Mouse (Mus musculus) bone marrow, adult 2 months (tissue): ENCODE data around the gene Klri1.

Source experiments
- CTCF ChIP-seq: fragments of 200-500 bp; IDR thresholded peaks from 2 replicates; pipeline ENCODE4 v1.5.1; 2011; ENCODE audit warnings: low read length, control low read depth; ENCODE audit not compliant: control insufficient read depth, insufficient read depth
- POLR2A ChIP-seq: fragments of 200-500 bp; IDR thresholded peaks from 2 replicates; pipeline ENCODE4 v1.6.1; 2011; ENCODE audit warnings: low read depth, mild to moderate bottlenecking, control low read depth, low read length, borderline replicate concordance; ENCODE audit not compliant: control insufficient read depth

DNA sequence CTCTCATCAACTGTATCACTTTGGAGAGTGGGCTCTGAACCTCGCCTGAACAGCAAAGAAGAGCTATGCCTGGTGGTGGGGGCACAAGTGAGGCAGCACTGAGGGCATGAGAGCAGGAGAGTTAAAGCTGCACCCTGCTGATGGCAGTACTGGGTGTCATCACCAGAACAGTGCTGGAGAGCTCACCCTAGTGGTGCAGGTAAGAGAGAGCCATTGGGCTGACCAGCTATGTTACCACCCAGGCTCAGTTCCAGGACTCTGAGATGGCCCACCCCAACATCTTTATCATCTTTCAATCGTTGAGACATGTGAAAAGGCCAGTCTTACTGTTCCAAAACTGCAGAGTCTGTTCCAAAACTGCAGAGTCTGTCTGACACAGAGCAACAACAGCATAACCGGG is 29.2 kb upstream of the Klri1 start:
- peak; percentile 28; the same call in 1 of the 2 replicates for TF ChIP-seq CTCF
- no peak for TF ChIP-seq POLR2A
